Mouse (Mus musculus): Measurements from ENCODE around the gene Tapbpl. TPM values are rescaled to one million over a fixed set of nuclear protein-coding genes. Genes with fewer than 3 reads are reported as not detected.

Gene Tapbpl
- polyA plus RNA-seq, 1 experiment from 2014 or later: 3.9 TPM

DNA sequence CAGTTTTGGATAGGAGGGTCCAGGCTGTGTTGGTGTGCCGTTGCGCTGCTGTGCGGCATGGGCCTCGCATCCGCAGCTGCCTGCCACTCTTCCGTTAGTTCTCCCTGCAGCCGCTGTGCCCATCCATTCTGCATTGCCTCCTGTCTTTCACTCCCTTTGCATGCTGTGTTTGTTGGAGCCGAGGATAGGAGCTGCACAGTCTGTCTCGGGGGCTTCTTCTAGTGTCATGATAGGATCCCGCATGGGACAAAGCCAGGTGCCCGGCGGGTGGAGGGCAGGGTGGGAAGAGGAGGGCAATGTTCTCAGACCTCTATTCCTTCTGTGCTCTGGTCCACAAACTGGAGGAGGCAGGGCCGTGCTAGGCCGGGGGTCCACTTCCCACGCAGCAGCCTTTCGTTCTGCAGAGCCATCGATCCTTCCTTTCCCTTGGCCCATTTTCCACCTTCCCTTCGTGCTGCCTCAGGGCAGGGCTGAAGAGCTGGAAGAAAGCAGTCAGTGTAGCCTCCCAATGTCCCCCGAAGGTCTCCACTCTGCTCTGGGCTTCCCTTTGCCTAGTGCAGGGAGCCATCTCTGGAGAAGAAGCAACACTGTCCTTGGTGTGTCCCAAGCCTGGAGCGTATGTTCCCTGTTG, 10.4 kb downstream of the Tapbpl start:
- peak overlapping the region; percentile 15; the same call in 1 of the 2 replicates for H3K27ac ChIP-seq
- H3K4me2 ChIP-seq: no peak overlapping the region
- no peaks in the 10 kb centered on the region for H3K27me3 ChIP-seq
- no peak overlapping the region for H3K4me3 ChIP-seq
- no peak overlapping the region for H3K9ac ChIP-seq
- peaks cover 11% of the 10 kb centered on the region for H3K4me1 ChIP-seq (replicated peaks)
- H3K9me3 ChIP-seq (replicated peaks): no peaks in the 10 kb centered on the region
- 87% methylated on average over 20 of the region's 20 CpGs for WGBS
- ATAC-seq (replicated peaks; ENCODE audit: insufficient number of reproducible peaks, insufficient read depth, low FRiP score, low read depth): no peak
- H3K36me3 ChIP-seq: 0 out of 2 replicates have a peak, but pooled peaks cover 3% of the 10 kb centered on the region

DNA sequence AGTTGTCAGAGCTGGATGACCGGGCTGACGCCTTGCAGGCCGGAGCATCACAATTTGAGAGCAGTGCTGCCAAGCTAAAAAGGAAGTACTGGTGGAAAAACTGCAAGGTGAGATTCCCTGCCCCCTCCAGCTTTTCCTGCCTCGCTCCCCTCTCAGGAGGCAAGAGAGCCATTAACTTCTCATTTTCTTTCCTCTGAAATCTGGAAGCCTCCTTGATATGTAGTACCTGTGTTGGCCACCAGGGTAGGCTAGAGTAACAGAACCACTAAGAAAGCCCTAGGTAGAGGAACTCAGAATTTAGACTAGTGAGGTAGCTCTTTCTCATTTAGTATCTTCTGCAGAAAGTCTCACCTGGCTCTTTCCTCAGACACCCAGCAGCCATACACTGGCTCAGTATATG, 12.7 kb downstream of the Tapbpl start:
- Histone ChIP-seq H3K27ac (no peak overlapping the region), H3K36me3 (no peaks in the 10 kb centered on the region), H3K4me2 (no peak overlapping the region), H3K27me3 (no peaks in the 10 kb centered on the region), H3K9ac (no peak overlapping the region), H3K9me3 (replicated peaks) (no peaks in the 10 kb centered on the region), H3K4me3 (no peak overlapping the region), H3K4me1 (replicated peaks) (peaks cover 17% of the 10 kb centered on the region)
- 66% methylated on average over 4 of the region's 4 CpGs for WGBS
- ATAC-seq (replicated peaks; ENCODE audit: insufficient number of reproducible peaks, insufficient read depth, low FRiP score, low read depth): no peak

DNA sequence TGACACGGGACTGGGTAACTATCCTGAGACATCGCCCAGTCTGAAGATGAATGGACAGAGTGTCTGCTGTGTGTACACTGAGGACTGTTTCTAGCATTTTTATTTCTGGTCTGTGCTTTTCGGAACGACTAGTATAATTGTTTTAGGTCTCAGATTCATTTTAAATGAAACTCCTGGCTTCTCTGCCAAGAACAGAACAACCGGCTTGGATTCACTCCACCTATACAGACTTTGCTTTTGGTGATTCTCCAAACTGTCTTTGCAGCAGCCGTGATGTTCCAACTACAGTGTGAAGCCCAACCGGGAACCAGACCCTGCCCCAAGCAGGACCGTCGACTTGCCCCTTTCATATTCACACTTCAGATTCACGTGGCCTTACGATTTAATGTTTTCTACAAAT, 13.8 kb downstream of the Tapbpl start:
- H3K27ac ChIP-seq: no peak overlapping the region
- H3K27me3 ChIP-seq: peaks cover 7% of the 10 kb centered on the region; the same call in 1 of the 2 replicates
- H3K4me3 ChIP-seq: no peak overlapping the region
- H3K4me1 ChIP-seq (replicated peaks): peaks cover 17% of the 10 kb centered on the region
- no peak for ATAC-seq (replicated peaks; ENCODE audit: insufficient number of reproducible peaks, insufficient read depth, low FRiP score, low read depth)
- no peak overlapping the region for H3K4me2 ChIP-seq
- H3K36me3 ChIP-seq: no peaks in the 10 kb centered on the region
- H3K9ac ChIP-seq: no peak overlapping the region
- H3K9me3 ChIP-seq (replicated peaks): no peaks in the 10 kb centered on the region
- WGBS: 79% methylated on average over 11 of the region's 11 CpGs

GRCm38 (mm10) chr6:125216898-125217297, 14.8 kb downstream of the Tapbpl start:
- WGBS: 67% methylated on average over 2 of the region's 2 CpGs
- no peak for ATAC-seq (replicated peaks; ENCODE audit: insufficient number of reproducible peaks, insufficient read depth, low FRiP score, low read depth)
- Histone ChIP-seq H3K4me1 (replicated peaks) (peaks cover 14% of the 10 kb centered on the region), H3K27me3 (peaks cover 11% of the 10 kb centered on the region; the same call in 1 of the 2 replicates), H3K4me3 (no peak overlapping the region), H3K36me3 (no peaks in the 10 kb centered on the region), H3K9me3 (replicated peaks) (no peaks in the 10 kb centered on the region), H3K9ac (no peak overlapping the region), H3K4me2 (peak overlapping the region; percentile 94; the same call in 1 of the 2 replicates), H3K27ac (no peak overlapping the region)

GRCm38 (mm10) chr6:125215148-125215954, 16.3 kb downstream of the Tapbpl start, which contains the start of gene Vamp1:
Gene Vamp1 (plus strand): TSS chr6:125215551.
- Histone ChIP-seq H3K4me1 (replicated peaks) (peaks cover 14% of the 10 kb centered on the region), H3K9ac (peak within 1 kb of the TSS; percentile 62), H3K4me2 (peak within 1 kb of the TSS; percentile 94), H3K4me3 (peak within 1 kb of the TSS; percentile 59), H3K27ac (peak within 1 kb of the TSS; percentile 71), H3K9me3 (replicated peaks) (no peaks in the 10 kb centered on the region), H3K36me3 (no peaks in the 10 kb centered on the region), H3K27me3 (peaks cover 13% of the 10 kb centered on the region; the same call in 1 of the 2 replicates)
- whole genome bisulfite sequencing: under 1% methylated on average over 48 of the region's 48 CpGs
- peak; percentile 95 for ATAC-seq (replicated peaks; ENCODE audit: insufficient number of reproducible peaks, insufficient read depth, low FRiP score, low read depth)

GRCm38 (mm10) chr6:125213715-125214114, 17.9 kb downstream of the Tapbpl start:
- no peaks in the 10 kb centered on the region for H3K36me3 ChIP-seq
- no peak overlapping the region for H3K9ac ChIP-seq
- peaks cover 13% of the 10 kb centered on the region; the same call in 1 of the 2 replicates for H3K27me3 ChIP-seq
- 72% methylated on average over 6 of the region's 6 CpGs for WGBS
- no peaks in the 10 kb centered on the region for H3K9me3 ChIP-seq (replicated peaks)
- no peak overlapping the region for H3K4me3 ChIP-seq
- H3K4me1 ChIP-seq (replicated peaks): peaks cover 14% of the 10 kb centered on the region
- ATAC-seq (replicated peaks; ENCODE audit: insufficient number of reproducible peaks, insufficient read depth, low FRiP score, low read depth): no peak
- H3K4me2 ChIP-seq: no peak overlapping the region
- no peak overlapping the region for H3K27ac ChIP-seq

DNA sequence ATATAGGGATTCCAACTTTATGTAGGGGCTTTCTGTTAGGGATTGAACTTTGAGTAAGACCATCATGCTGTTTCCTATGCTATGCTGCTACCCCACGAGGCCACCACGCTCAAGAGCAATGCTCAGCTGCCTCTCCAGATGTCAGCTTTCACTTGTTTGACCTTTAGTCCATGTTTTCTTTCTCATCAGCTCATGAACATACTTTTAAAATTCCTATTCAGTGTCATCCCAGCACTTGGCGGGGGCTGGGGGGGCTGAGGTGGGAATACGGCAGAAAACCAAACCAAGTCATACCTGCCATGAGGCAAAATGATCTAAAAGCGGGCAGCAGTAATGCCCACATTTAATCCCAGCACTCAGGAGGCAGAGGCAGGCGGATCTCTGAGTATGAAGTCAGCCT, 18.5 kb downstream of the Tapbpl start:
- no peak for ATAC-seq (replicated peaks; ENCODE audit: insufficient number of reproducible peaks, insufficient read depth, low FRiP score, low read depth)
- H3K9me3 ChIP-seq (replicated peaks): no peaks in the 10 kb centered on the region
- no peak overlapping the region for H3K4me2 ChIP-seq
- H3K27me3 ChIP-seq: peaks cover 13% of the 10 kb centered on the region; the same call in 1 of the 2 replicates
- no peak overlapping the region for H3K27ac ChIP-seq
- WGBS: 64% methylated on average over 6 of the region's 6 CpGs
- H3K36me3 ChIP-seq: no peaks in the 10 kb centered on the region
- H3K4me3 ChIP-seq: no peak overlapping the region
- H3K4me1 ChIP-seq (replicated peaks): peaks cover 14% of the 10 kb centered on the region
- no peak overlapping the region for H3K9ac ChIP-seq

DNA sequence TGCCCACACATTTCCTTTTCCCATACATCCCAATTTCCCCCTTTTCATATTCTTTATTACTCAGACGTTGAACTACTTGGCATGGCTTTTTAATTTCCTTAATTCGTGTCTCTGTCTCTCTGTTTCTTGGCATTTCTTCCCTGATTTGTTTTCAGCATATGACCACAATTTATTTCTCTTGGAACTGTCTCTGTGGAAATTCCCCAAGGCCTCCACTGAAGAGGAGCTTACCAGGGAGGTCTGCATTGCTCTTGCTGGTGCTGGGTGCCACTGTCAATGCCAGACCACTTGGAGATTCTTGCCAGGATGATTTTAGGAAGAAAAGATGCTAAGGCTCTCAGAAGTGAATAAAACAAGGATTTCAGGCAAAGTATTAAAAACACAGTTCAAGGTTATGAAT, 19.0 kb downstream of the Tapbpl start:
- no peak overlapping the region for H3K9ac ChIP-seq
- H3K9me3 ChIP-seq (replicated peaks): no peaks in the 10 kb centered on the region
- no peak overlapping the region for H3K4me2 ChIP-seq
- H3K27me3 ChIP-seq: peaks cover 13% of the 10 kb centered on the region; the same call in 1 of the 2 replicates
- no peak overlapping the region for H3K4me3 ChIP-seq
- 38% methylated on average over 2 of the region's 2 CpGs for WGBS
- H3K27ac ChIP-seq: no peak overlapping the region
- peaks cover 14% of the 10 kb centered on the region for H3K4me1 ChIP-seq (replicated peaks)
- H3K36me3 ChIP-seq: no peaks in the 10 kb centered on the region
- ATAC-seq (replicated peaks; ENCODE audit: insufficient number of reproducible peaks, insufficient read depth, low FRiP score, low read depth): no peak

DNA sequence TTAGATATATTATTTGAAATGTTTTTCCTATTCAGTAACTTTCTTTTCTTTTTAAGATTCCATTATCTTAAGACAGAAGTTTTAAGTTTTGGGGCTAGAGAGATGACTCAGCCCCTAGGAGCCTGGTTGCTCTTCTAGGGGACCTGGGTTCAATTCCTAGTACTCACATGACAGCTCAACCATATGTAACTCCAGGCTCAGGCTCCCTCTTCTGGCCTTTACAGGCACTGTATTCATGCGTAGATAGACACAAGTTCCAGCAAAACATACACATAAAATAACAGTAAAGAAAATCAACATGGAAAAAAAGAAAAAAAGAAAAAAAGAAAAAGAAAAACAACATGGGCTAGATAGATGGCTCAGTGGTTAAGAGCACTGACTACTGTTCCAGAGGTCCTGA, 21.2 kb downstream of the Tapbpl start:
- no peaks in the 10 kb centered on the region for H3K36me3 ChIP-seq
- no peak for ATAC-seq (replicated peaks; ENCODE audit: insufficient number of reproducible peaks, insufficient read depth, low FRiP score, low read depth)
- no peak overlapping the region for H3K9ac ChIP-seq
- H3K4me2 ChIP-seq: no peak overlapping the region
- 70% methylated on average over 1 of the region's 1 CpGs for WGBS
- H3K9me3 ChIP-seq (replicated peaks): no peaks in the 10 kb centered on the region
- no peak overlapping the region for H3K4me3 ChIP-seq
- H3K27ac ChIP-seq: no peak overlapping the region
- peaks cover 13% of the 10 kb centered on the region; the same call in 1 of the 2 replicates for H3K27me3 ChIP-seq
- no peaks in the 10 kb centered on the region; the same call in 1 of the 2 replicates for H3K4me1 ChIP-seq (replicated peaks)

GRCm38 (mm10) chr6:125197166-125197565, 34.5 kb downstream of the Tapbpl start:
- 86% methylated on average over 5 of the region's 5 CpGs for WGBS

DNA sequence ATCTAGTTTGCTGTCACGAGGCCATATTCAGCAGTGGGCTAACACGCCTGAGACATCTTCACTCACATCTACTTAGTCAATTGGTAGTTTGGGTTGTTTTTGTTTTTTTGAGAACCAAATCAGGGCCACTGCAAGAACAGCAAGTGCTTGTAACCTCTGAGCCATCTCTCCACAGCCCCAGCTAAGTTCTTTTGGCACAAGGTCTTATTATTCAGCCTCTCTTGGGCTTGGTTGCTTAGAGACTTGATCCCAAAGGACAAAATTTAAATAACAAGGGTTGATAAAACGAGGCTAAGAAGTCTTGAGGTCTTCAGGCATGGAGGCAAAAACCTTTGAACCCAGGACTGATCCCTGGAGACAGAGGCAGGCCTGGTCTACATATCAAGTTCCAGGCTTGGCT, 35.4 kb downstream of the Tapbpl start:
- H3K4me3 ChIP-seq: no peak overlapping the region
- WGBS: 77% methylated on average over 3 of the region's 3 CpGs
- H3K36me3 ChIP-seq: peaks cover 21% of the 10 kb centered on the region
- H3K9me3 ChIP-seq (replicated peaks): no peaks in the 10 kb centered on the region
- no peaks in the 10 kb centered on the region for H3K27me3 ChIP-seq
- H3K4me2 ChIP-seq: no peak overlapping the region
- peaks cover 13% of the 10 kb centered on the region for H3K4me1 ChIP-seq (replicated peaks)
- H3K9ac ChIP-seq: no peak overlapping the region
- ATAC-seq (replicated peaks; ENCODE audit: insufficient number of reproducible peaks, insufficient read depth, low FRiP score, low read depth): no peak
- no peak overlapping the region for H3K27ac ChIP-seq

More at GRCm38 (mm10) chr6:125197166-125197565, 34.5 kb downstream of the Tapbpl start:
- peaks cover 21% of the 10 kb centered on the region for H3K36me3 ChIP-seq
- H3K27ac ChIP-seq: no peak overlapping the region
- no peak overlapping the region for H3K4me3 ChIP-seq
- no peak overlapping the region for H3K4me2 ChIP-seq
- no peaks in the 10 kb centered on the region for H3K27me3 ChIP-seq
- no peak for ATAC-seq (replicated peaks; ENCODE audit: insufficient number of reproducible peaks, insufficient read depth, low FRiP score, low read depth)
- H3K4me1 ChIP-seq (replicated peaks): peaks cover 13% of the 10 kb centered on the region
- H3K9ac ChIP-seq: no peak overlapping the region
- no peaks in the 10 kb centered on the region for H3K9me3 ChIP-seq (replicated peaks)
